10 mouse cellular contexts compared by ENCODE assay signal in genomic region chr17:78221007-78221642, GRCm38 (mm10). TPM values are rescaled to one million over a fixed set of nuclear protein-coding genes. Genes with fewer than 3 reads are reported as not detected.
DNase-seq lines count a peak whose midpoint lies in the region; ATAC-seq and TF ChIP-seq lines count a peak whose summit lies in the region.
"Had no signal": no experiment of that assay in that cellular context is flagged by ENCODE, and none has a peak within 500 bp of the region (broad histone marks: within the 10 kb centered on the region; RNA-seq: fewer than 3 reads in every experiment).

No protein-coding gene starts in this region.

- H3K4me1 ChIP-seq in midbrain, embryonic 14.5 days (ENCODE audit: control insufficient read depth, insufficient read depth, low read length) = no peaks in the 10 kb centered on the region; the same call in 1 of the 2 replicates
- peaks cover 19% of the 10 kb centered on the region for H3K4me1 ChIP-seq in midbrain, embryonic 13.5 days (replicated peaks)
- peaks cover 46% of the 10 kb centered on the region for H3K4me1 ChIP-seq in intestine, embryonic 14.5 days (replicated peaks; ENCODE audit: control insufficient read depth, insufficient read depth, low read length)

- H3K4me2 ChIP-seq in midbrain, embryonic 14.5 days (ENCODE audit: low read length) = no peak overlapping the region
- H3K4me2 ChIP-seq in midbrain, embryonic 13.5 days (replicated peaks) = no peak overlapping the region
- peak overlapping the region; percentile 18; the same call in 1 of the 2 replicates for H3K4me2 ChIP-seq in intestine, embryonic 14.5 days (ENCODE audit: low read length)
- H3K4me2 ChIP-seq: hindbrain, embryonic 14.5 days had no signal

- WGBS in midbrain, embryonic 14.5 days = 83% methylated on average over 8 of the region's 8 CpGs
- 90% methylated on average over 8 of the region's 8 CpGs for WGBS in midbrain, embryonic 13.5 days
- WGBS in intestine, embryonic 14.5 days = 28% methylated on average over 8 of the region's 8 CpGs

- no peak for ATAC-seq in midbrain, embryonic 14.5 days (ENCODE audit: low FRiP score, low TSS enrichment)
- ATAC-seq in midbrain, embryonic 13.5 days = no peak
- ATAC-seq in intestine, embryonic 14.5 days (replicated peaks; ENCODE audit: low FRiP score, low TSS enrichment, low read depth) = peak; percentile 64

- no peak overlapping the region for H3K4me3 ChIP-seq in gastrocnemius, adult 2 months
- H3K4me3 ChIP-seq in midbrain, embryonic 14.5 days (replicated peaks; ENCODE audit: low read depth, low read length) = no peak overlapping the region
- H3K4me3 ChIP-seq in midbrain, embryonic 13.5 days (replicated peaks) = no peak overlapping the region
- H3K4me3 ChIP-seq in intestine, embryonic 14.5 days (ENCODE audit: low read depth, low read length) = no peak overlapping the region
- H3K4me3 ChIP-seq: erythroblast, embryonic 14.5 days had no signal

- H3K9me3 ChIP-seq in midbrain, embryonic 14.5 days (ENCODE audit: control insufficient read depth, low read length) = no peaks in the 10 kb centered on the region
- H3K9me3 ChIP-seq in midbrain, embryonic 13.5 days = no peaks in the 10 kb centered on the region
- no peaks in the 10 kb centered on the region for H3K9me3 ChIP-seq in intestine, embryonic 14.5 days (ENCODE audit: control insufficient read depth, low read length)

- intact Hi-C loops in gastrocnemius, adult 2 months (cut with DNase I) = no loop called here
- intact Hi-C loops in gastrocnemius, postnatal 36 days (cut with DNase I) = no loop called here

- no peak for TF ChIP-seq CTCF in gastrocnemius, adult 2 months (IDR thresholded peaks at IDR 0.05)

- DNase-seq in gastrocnemius, adult 2 months = peak; percentile 63
- DNase-seq in gastrocnemius, postnatal 36 days = no peak
- peak; percentile 37 for DNase-seq in midbrain, embryonic 14.5 days
- peak; percentile 50 for DNase-seq in intestine, embryonic 14.5 days (ENCODE audit: low spot score)
- peak; percentile 65 for DNase-seq in right cerebral cortex, postnatal 4 days
- no peak for DNase-seq in retina, postnatal 1 day
- DNase-seq in embryo, embryonic 9.5 days (ENCODE audit: extremely low spot score) = no peak

- H3K27me3 ChIP-seq in midbrain, embryonic 14.5 days (ENCODE audit: control insufficient read depth, insufficient read depth, low read length) = no peaks in the 10 kb centered on the region
- no peaks in the 10 kb centered on the region for H3K27me3 ChIP-seq in midbrain, embryonic 13.5 days
- H3K27me3 ChIP-seq in intestine, embryonic 14.5 days (replicated peaks; ENCODE audit: control insufficient read depth, insufficient read depth, low read length) = no peaks in the 10 kb centered on the region

- no peak overlapping the region for H3K9ac ChIP-seq in midbrain, embryonic 14.5 days (replicated peaks; ENCODE audit: low read length)
- no peak overlapping the region for H3K9ac ChIP-seq in midbrain, embryonic 13.5 days (replicated peaks)
- no peak overlapping the region for H3K9ac ChIP-seq in intestine, embryonic 14.5 days (ENCODE audit: low read length)
- H3K9ac ChIP-seq: hindbrain, embryonic 14.5 days had no signal

- H3K36me3 ChIP-seq in midbrain, embryonic 14.5 days (ENCODE audit: control insufficient read depth, insufficient read depth, low read length) = no peaks in the 10 kb centered on the region
- no peaks in the 10 kb centered on the region for H3K36me3 ChIP-seq in midbrain, embryonic 13.5 days
- H3K36me3 ChIP-seq in intestine, embryonic 14.5 days (ENCODE audit: control insufficient read depth, insufficient read depth, low read length) = no peaks in the 10 kb centered on the region

- peak overlapping the region; percentile 72 for H3K27ac ChIP-seq in gastrocnemius, adult 2 months
- no peak overlapping the region for H3K27ac ChIP-seq in midbrain, embryonic 14.5 days (replicated peaks; ENCODE audit: low read depth, low read length)
- H3K27ac ChIP-seq in midbrain, embryonic 13.5 days = no peak overlapping the region
- H3K27ac ChIP-seq in intestine, embryonic 14.5 days (ENCODE audit: low read depth) = no peak overlapping the region
- H3K27ac ChIP-seq: hindbrain, embryonic 14.5 days had no signal

RNA-seq across cellular contexts. Expression of gene Crim1, which starts 21.1 kb away (rescaled TPM):
- total RNA-seq in gastrocnemius, adult 2 months (2021) = 10 to 100 TPM; 37.5 to 46.3 TPM
- total RNA-seq in gastrocnemius, postnatal 36 days (2021) = 10 to 100 TPM; 25.0 to 25.6 TPM
- 11.9 and 13.6 TPM in 2 replicates for polyA plus RNA-seq in midbrain, embryonic 14.5 days (2014; fragmentation: Nextera tagmentation; extraction: Ambion mirVana)
- polyA plus RNA-seq in midbrain, embryonic 13.5 days (2015; fragmentation: Nextera tagmentation; extraction: Ambion mirVana) = 5.4 and 6.4 TPM in 2 replicates
- polyA plus RNA-seq in intestine, embryonic 14.5 days (2014; fragmentation: Nextera tagmentation; extraction: Ambion mirVana) = 6.1 and 6.9 TPM in 2 replicates

Comparison
In these comparisons a context has a peak if more than half of its experiments do, and no peak if none do; other contexts are left out.
1. DNase-seq: peak in gastrocnemius, adult 2 months (single experiment), midbrain, embryonic 14.5 days (single experiment), intestine, embryonic 14.5 days (single experiment) and right cerebral cortex, postnatal 4 days (single experiment); none in gastrocnemius, postnatal 36 days (0 of 2), retina, postnatal 1 day (single experiment) and embryo, embryonic 9.5 days (single experiment).